ENCODE assay signal across 17 mouse cellular contexts in genomic region chr9:121589533-121589932, GRCm38 (mm10). TPM values are rescaled to one million over a fixed set of nuclear protein-coding genes. Genes with fewer than 3 reads are reported as not detected.
DNase-seq lines count a peak whose midpoint lies in the region; ATAC-seq and TF ChIP-seq lines count a peak whose summit lies in the region.
"Had no signal": no experiment of that assay in that cellular context is flagged by ENCODE, and none has a peak within 500 bp of the region (broad histone marks: within the 10 kb centered on the region; RNA-seq: fewer than 3 reads in every experiment).

No protein-coding gene starts in this region.

- no peak overlapping the region for H3K4me3 ChIP-seq in kidney, embryonic 16.5 days (ENCODE audit: low read length)
- H3K4me3 ChIP-seq in testis, adult 2 months (ENCODE audit: control insufficient read depth, low read depth, low read length) = peak overlapping the region; percentile 45
- H3K4me3 ChIP-seq: heart, embryonic 15.5 days had no signal

- H3K27ac ChIP-seq in kidney, embryonic 16.5 days (ENCODE audit: low read length) = peak overlapping the region; percentile 27; the same call in 1 of the 2 replicates
- no peak overlapping the region for H3K27ac ChIP-seq in testis, adult 2 months (ENCODE audit: control insufficient read depth, insufficient read depth, low read depth, low read length)
- H3K27ac ChIP-seq: heart, embryonic 15.5 days had no signal

- no peak for TF ChIP-seq POLR2A in testis, adult 2 months (IDR thresholded peaks at IDR 0.05; ENCODE audit: control insufficient read depth, low read depth, low read length)

- no peak overlapping the region for H3K4me2 ChIP-seq in kidney, embryonic 16.5 days (replicated peaks; ENCODE audit: low read depth, low read length)
- H3K4me2 ChIP-seq: heart, embryonic 15.5 days; midbrain, embryonic 11.5 days had no signal

- DNase-seq in embryo, embryonic 10 days (ENCODE audit: low spot score) = peak; percentile 19
- no peak for DNase-seq in embryo, embryonic 10.5 days (ENCODE audit: low spot score)
- DNase-seq in kidney, adult 18-20 months = no peak
- DNase-seq in testis, postnatal 14 days (ENCODE audit: low spot score) = no peak
- DNase-seq in urinary bladder, postnatal 36 days (ENCODE audit: low spot score in 2 of 2) = peak; percentile 15 to 36
- DNase-seq: embryo, embryonic 11 days; kidney, adult 8-10 months; right cerebral cortex, adult 18-20 months; spleen, adult 18-20 months; thymus, adult 18-20 months had no signal

- 52% methylated on average over 2 of the region's 2 CpGs for WGBS in kidney, embryonic 16.5 days

- no peak overlapping the region for H3K9ac ChIP-seq in kidney, embryonic 16.5 days (replicated peaks; ENCODE audit: low read length)
- H3K9ac ChIP-seq: heart, embryonic 15.5 days had no signal

- H3K9me3 ChIP-seq in kidney, embryonic 16.5 days (ENCODE audit: low read length) = peaks cover 9% of the 10 kb centered on the region
- H3K9me3 ChIP-seq: heart, embryonic 15.5 days had no signal

- no peaks in the 10 kb centered on the region for H3K36me3 ChIP-seq in kidney, embryonic 16.5 days (ENCODE audit: insufficient read depth, low read length)
- H3K36me3 ChIP-seq in testis, adult 2 months (ENCODE audit: control insufficient read depth, insufficient read depth, low read length) = no peaks in the 10 kb centered on the region
- H3K36me3 ChIP-seq: heart, embryonic 15.5 days had no signal

- peak; percentile 83 for ATAC-seq in kidney, embryonic 16.5 days (ENCODE audit: low FRiP score, low TSS enrichment)
- no peak for ATAC-seq in frontal cortex, adult (ENCODE audit: low TSS enrichment)

- no peaks in the 10 kb centered on the region for H3K27me3 ChIP-seq in kidney, embryonic 16.5 days (ENCODE audit: insufficient read depth, low read length)
- no peaks in the 10 kb centered on the region for H3K27me3 ChIP-seq in testis, adult 2 months (ENCODE audit: control insufficient read depth, insufficient read depth, low read length)
- H3K27me3 ChIP-seq: CH12.LX; heart, embryonic 15.5 days had no signal

- no peaks in the 10 kb centered on the region for H3K4me1 ChIP-seq in kidney, embryonic 16.5 days (ENCODE audit: insufficient read depth, low read length)
- peaks cover 5% of the 10 kb centered on the region; the same call in 1 of the 2 replicates for H3K4me1 ChIP-seq in testis, adult 2 months (ENCODE audit: control insufficient read depth, insufficient read depth, low read length)

- TF ChIP-seq CTCF in testis, adult 2 months (IDR thresholded peaks at IDR 0.05; ENCODE audit: control insufficient read depth, insufficient read depth, insufficient replicate concordance, low read depth, low read length) = no peak

RNA-seq across cellular contexts. Expression of gene Lyzl4, which starts 52.4 kb away (rescaled TPM):
- 0.25 TPM in 1 of 2 replicates, not detected in the other for polyA plus RNA-seq in kidney, embryonic 16.5 days (2015; fragmentation: Nextera tagmentation; extraction: Ambion mirVana)
- 136 and 145 TPM in 2 replicates for polyA plus RNA-seq in testis, adult 2 months (2012; rRNA removed)
- polyA plus RNA-seq: brain, embryonic 14.5 days had no signal

RNA-seq across cellular contexts. Expression of gene Vipr1, which starts 53.0 kb away (rescaled TPM):
- 0.04 and 0.40 TPM in 2 replicates for polyA plus RNA-seq in kidney, embryonic 16.5 days (2015; fragmentation: Nextera tagmentation; extraction: Ambion mirVana)
- 0.42 and 0.96 TPM in 2 replicates for polyA plus RNA-seq in testis, adult 2 months (2012; rRNA removed)

Comparison
In these comparisons a context has a peak if more than half of its experiments do, and no peak if none do; other contexts are left out.
1. DNase-seq: peak in embryo, embryonic 10 days (single experiment) and urinary bladder, postnatal 36 days (2 of 2); none in embryo, embryonic 10.5 days (single experiment), kidney, adult 18-20 months (single experiment) and testis, postnatal 14 days (single experiment).
2. RNA of gene Lyzl4, which starts 52.4 kb away (polyA plus RNA-seq): 136 to 145 TPM in testis, adult 2 months; 0.25 TPM in kidney, embryonic 16.5 days; every median in the first group is over 100 times any median in the second.